Mouse (Mus musculus) hindbrain, embryonic 11.5 days (tissue): Measurements from ENCODE around the gene Med12. TPM values are rescaled to one million over a fixed set of nuclear protein-coding genes. Genes with fewer than 3 reads are reported as not detected.
A peak's percentile ranks its signal among the peaks of the same experiment; 100 is the strongest.

ENCODE experiments used
- ATAC-seq: fragments of 200-750 bp; cut with Nextera tagmentation; 2 replicates; pipeline ENCODE4 v1.8.0; 2017; ENCODE audit warnings: mild to moderate bottlenecking, moderate TSS enrichment, moderate library complexity; ENCODE audit not compliant: low FRiP score
- DNase-seq: peaks from one replicate; pipeline ENCODE4 v3.0.0-alpha.2; 2015; ENCODE audit warnings: low spot score
- H3K27ac ChIP-seq: fragments of 300-500 bp; sonication (generic); 2 replicates; pipeline ENCODE4 v1.5.1; 2014; ENCODE audit warnings: mild to moderate bottlenecking, low read depth, low read length
- H3K27me3 ChIP-seq: fragments of 300-500 bp; sonication (generic); 2 replicates; pipeline ENCODE4 v1.6.1; 2014; ENCODE audit warnings: mild to moderate bottlenecking, low read length, moderate library complexity, mixed read lengths; ENCODE audit not compliant: control insufficient read depth, insufficient read depth
- H3K36me3 ChIP-seq: fragments of 300-500 bp; sonication (generic); 2 replicates; pipeline ENCODE4 v1.6.1; 2014; ENCODE audit warnings: mild to moderate bottlenecking, low read length, moderate library complexity, mixed read lengths; ENCODE audit not compliant: control insufficient read depth, insufficient read depth
- H3K4me1 ChIP-seq: fragments of 300-500 bp; sonication (generic); replicated peaks from 2 replicates; pipeline ENCODE4 v1.6.1; 2014; ENCODE audit warnings: low read length, mixed read lengths; ENCODE audit not compliant: control insufficient read depth, insufficient read depth
- H3K4me2 ChIP-seq: fragments of 300-500 bp; sonication (generic); replicated peaks from 2 replicates; pipeline ENCODE4 v1.6.1; 2014; ENCODE audit warnings: mild to moderate bottlenecking, low read depth, low read length
- H3K4me3 ChIP-seq: fragments of 300-500 bp; sonication (generic); 2 replicates; pipeline ENCODE4 v1.5.1; 2014; ENCODE audit warnings: low read depth, low read length
- H3K9ac ChIP-seq: fragments of 300-500 bp; sonication (generic); 2 replicates; pipeline ENCODE4 v1.6.1; 2014; ENCODE audit warnings: low read depth, low read length
- H3K9me3 ChIP-seq: fragments of 300-500 bp; sonication (generic); 2 replicates; pipeline ENCODE4 v1.6.1; 2016; ENCODE audit warnings: low read length; ENCODE audit not compliant: control insufficient read depth
- WGBS: fragments of 180-500 bp; shearing (Covaris S2); extraction: QIAGEN DNeasy Blood & Tissue Kit; methylation state at CpG from one replicate; pipeline ENCODE4 v1.1.7; 2014; 5-methylcytosine and 5-hydroxymethylcytosine counted together
- polyA plus RNA-seq: library from polyadenylated mRNA; unstranded; fragments of >200 nt; fragmentation: Nextera tagmentation; extraction: Ambion mirVana; gene quantifications from 2 replicates; pipeline ENCODE4 v1.2.1, GENCODE M21; 2014

Med12 gene
- polyA plus RNA-seq, 1 experiment from 2014 or later, result 44.3 TPM

DNA sequence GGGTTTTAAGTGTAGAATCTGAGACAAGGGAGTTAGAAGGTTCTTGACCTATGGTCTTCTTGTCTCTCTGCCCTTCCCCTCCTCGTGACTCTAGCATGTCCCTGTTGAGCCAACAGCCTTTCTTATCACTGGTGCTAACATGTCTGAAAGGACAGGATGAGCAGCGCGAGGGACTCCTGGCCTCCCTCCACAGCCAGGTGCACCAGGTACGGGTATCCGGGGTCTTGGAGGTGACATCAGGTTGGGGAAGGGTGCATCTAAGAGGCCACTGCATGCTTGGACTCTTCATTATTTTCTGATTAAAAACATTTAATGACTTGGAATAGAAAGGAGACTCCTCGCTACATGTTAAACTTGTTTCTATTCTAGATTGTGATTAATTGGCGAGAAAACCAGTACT is 15.2 kb downstream of the Med12 start:
- no peaks in the 10 kb centered on the region for H3K27me3 ChIP-seq
- no peak for ATAC-seq

GRCm38 (mm10) chrX:101290111-101290510 is 16.3 kb downstream of the Med12 start:
- no peak overlapping the region for H3K4me3 ChIP-seq
- no peak overlapping the region for H3K9ac ChIP-seq
- no peaks in the 10 kb centered on the region for H3K4me1 ChIP-seq
- WGBS, result 90% methylated on average over 10 of the region's 10 CpGs
- no peaks in the 10 kb centered on the region for H3K27me3 ChIP-seq
- no peak overlapping the region for H3K4me2 ChIP-seq
- no peaks in the 10 kb centered on the region for H3K9me3 ChIP-seq
- H3K27ac ChIP-seq, result no peak overlapping the region
- ATAC-seq, result no peak
- no peak for DNase-seq
- no peaks in the 10 kb centered on the region for H3K36me3 ChIP-seq

More for the DNA sequence above, 15.2 kb downstream of the Med12 start:
- no peak overlapping the region for H3K4me2 ChIP-seq
- no peaks in the 10 kb centered on the region for H3K9me3 ChIP-seq
- no peak overlapping the region for H3K4me3 ChIP-seq
- no peaks in the 10 kb centered on the region for H3K36me3 ChIP-seq
- H3K27ac ChIP-seq, result no peak overlapping the region
- no peaks in the 10 kb centered on the region for H3K4me1 ChIP-seq
- H3K9ac ChIP-seq, result no peak overlapping the region
- no peak for DNase-seq
- WGBS, result 88% methylated on average over 7 of the region's 7 CpGs

DNA sequence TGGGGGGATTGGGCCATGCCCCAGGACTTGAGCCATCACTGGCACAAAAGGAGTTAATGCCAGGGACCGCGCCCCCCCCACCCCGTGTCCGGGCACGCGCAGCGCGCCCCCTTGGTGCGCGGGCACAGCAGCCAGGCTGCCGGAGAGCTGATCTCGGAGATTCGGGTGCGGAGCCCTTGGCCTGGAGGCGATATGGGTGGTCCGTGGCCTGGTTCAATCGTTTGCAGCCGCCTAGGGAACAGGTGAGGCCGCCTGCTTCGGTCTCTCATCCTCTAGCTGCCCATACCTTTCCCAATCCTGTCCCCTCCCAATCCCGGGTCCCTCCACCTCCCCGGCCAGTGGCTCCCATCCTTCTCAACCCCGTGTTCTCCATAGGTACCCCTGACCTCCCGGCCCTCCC is 25.2 kb downstream of the Med12 start, which contains the start of gene Nlgn3:
Gene Nlgn3 (plus strand): TSS at position 114 of the 400 bp plus-strand sequence.
- WGBS, result 14% methylated on average over 11 of the region's 24 CpGs
- ATAC-seq, result peak; percentile 33; the same call in 1 of the 2 replicates
- peak; percentile 53 for DNase-seq
- no peaks in the 10 kb centered on the region for H3K9me3 ChIP-seq
- H3K4me2 ChIP-seq, result peak within 1 kb of the TSS; percentile 36
- H3K36me3 ChIP-seq, result peaks cover 3% of the 10 kb centered on the region; the same call in 1 of the 2 replicates
- peak within 1 kb of the TSS; percentile 58; the same call in 1 of the 2 replicates for H3K27ac ChIP-seq
- no peaks in the 10 kb centered on the region; the same call in 1 of the 2 replicates for H3K27me3 ChIP-seq
- H3K9ac ChIP-seq, result peak within 1 kb of the TSS; percentile 54
- H3K4me3 ChIP-seq, result peak within 1 kb of the TSS; percentile 40
- H3K4me1 ChIP-seq, result no peaks in the 10 kb centered on the region

DNA sequence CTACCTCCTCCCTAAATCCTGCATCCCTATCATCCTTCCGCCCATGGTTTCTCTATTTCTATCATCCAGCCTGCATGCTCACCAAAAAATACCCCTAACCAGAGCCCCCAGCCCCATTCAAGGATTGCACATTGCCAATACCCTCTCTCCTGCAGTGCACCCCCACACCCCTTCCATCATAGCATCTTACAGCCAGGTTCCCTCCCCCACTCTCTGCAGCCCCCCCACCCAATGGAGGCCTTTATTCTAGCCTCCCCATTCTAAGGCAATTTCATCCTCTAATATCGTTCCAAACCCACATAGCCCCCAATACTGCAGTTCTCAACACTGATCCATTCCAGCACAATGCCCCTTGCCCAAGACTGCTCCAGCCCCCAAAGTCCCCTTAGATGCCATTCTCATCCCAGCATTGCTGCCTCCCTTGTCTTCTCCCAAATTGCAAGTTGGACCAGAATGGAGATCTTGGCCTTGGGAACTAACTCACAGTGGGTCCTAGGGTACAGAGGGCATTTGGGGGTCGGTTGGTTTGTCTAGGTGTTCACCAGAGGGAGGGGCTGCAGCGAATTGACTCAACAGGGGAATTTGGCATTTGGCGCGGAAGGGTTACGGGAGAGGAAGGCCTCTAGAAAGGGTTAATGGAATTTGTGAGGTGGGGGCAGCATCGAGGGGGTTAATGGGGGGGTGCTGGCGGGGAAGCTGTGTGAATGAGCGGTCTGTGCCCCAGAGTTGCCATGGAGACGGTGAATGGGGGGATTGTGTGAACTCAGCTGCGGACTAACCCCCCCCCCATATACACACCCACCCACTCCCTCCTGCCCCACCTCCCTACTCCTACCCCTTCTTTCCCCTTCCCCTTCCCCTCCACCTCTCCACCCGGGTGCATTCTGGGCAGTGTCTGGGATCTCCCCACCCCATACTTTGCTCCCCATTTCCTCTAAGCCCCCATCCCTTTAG is 25.9 kb downstream of the Med12 start:
- Histone ChIP-seq H3K4me1 (no peaks in the 10 kb centered on the region), H3K4me2 (peak overlapping the region; percentile 36), H3K4me3 (peak overlapping the region; percentile 40), H3K9me3 (no peaks in the 10 kb centered on the region), H3K27me3 (no peaks in the 10 kb centered on the region; the same call in 1 of the 2 replicates), H3K27ac (peak overlapping the region; percentile 58; the same call in 1 of the 2 replicates), H3K36me3 (peaks cover 3% of the 10 kb centered on the region; the same call in 1 of the 2 replicates), H3K9ac (peak overlapping the region; percentile 54)
- ATAC-seq, result peak; percentile 76
- WGBS, result 21% methylated on average over 12 of the region's 13 CpGs
- DNase-seq, result peak; percentile 62

- peak; percentile 62; the same call in 1 of the 2 replicates for ATAC-seq
Observed at GRCm38 (mm10) chrX:101300427-101301030, 26.7 kb downstream of the Med12 start.

DNA sequence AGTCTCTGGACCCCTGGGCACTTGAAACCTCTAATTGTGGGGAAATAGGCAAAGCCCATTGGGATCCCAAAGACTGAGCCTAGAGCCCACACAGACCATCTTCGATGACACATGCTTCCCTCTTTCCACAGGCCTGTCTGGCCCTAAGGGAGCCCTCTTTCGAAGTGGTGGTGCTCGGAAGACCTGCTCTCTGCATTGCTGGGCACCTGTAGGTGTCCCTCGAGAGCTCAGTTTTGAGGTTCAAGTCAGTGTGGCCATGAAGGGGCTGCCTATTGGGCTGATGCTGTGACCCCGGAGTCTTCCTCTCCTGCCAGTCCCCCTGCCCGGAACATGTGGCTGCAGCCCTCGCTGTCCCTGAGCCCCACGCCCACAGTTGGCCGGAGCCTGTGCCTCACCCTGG is 27.8 kb downstream of the Med12 start:
- Histone ChIP-seq H3K4me1 (no peaks in the 10 kb centered on the region), H3K4me3 (no peak overlapping the region), H3K27ac (no peak overlapping the region), H3K27me3 (0 out of 2 replicates have a peak, but pooled peaks cover 2% of the 10 kb centered on the region), H3K9ac (no peak overlapping the region), H3K9me3 (no peaks in the 10 kb centered on the region), H3K36me3 (no peaks in the 10 kb centered on the region), H3K4me2 (no peak overlapping the region; the same call in 1 of the 2 replicates)
- ATAC-seq (no peak), DNase-seq (no peak)
- 73% methylated on average over 9 of the region's 9 CpGs for WGBS

More at GRCm38 (mm10) chrX:101300427-101301030, 26.7 kb downstream of the Med12 start:
- no peak for DNase-seq
- Histone ChIP-seq H3K4me1 (no peaks in the 10 kb centered on the region), H3K9ac (peak overlapping the region; percentile 53), H3K27ac (no peak overlapping the region), H3K27me3 (no peaks in the 10 kb centered on the region; the same call in 1 of the 2 replicates), H3K4me3 (peak overlapping the region; percentile 40), H3K36me3 (peaks cover 3% of the 10 kb centered on the region; the same call in 1 of the 2 replicates), H3K9me3 (no peaks in the 10 kb centered on the region), H3K4me2 (peak overlapping the region; percentile 36)
- 24% methylated on average over 13 of the region's 13 CpGs for WGBS

DNA sequence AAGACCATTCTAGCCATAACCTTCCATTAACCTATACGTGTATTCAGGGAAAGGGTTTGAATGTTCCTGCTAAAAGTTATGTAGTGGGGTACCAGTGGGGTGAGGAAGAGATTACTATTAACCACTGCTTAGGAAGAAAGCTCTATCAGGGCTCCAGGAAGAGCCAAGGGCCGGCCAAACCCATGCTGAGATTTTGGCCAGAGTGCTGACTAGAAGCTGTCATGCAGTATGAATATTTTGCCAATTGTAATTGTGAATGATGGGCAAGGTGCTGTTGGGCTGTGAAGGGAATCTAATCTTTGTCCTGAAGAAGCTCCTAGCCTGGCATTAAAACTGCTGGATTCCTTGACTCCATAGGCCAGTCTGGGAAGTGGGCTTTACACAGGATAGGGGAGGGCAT is 30.8 kb downstream of the Med12 start:
- Histone ChIP-seq H3K9me3 (no peaks in the 10 kb centered on the region), H3K27me3 (0 out of 2 replicates have a peak, but pooled peaks cover 2% of the 10 kb centered on the region), H3K4me2 (no peak overlapping the region), H3K4me3 (no peak overlapping the region), H3K9ac (no peak overlapping the region), H3K4me1 (no peaks in the 10 kb centered on the region), H3K27ac (no peak overlapping the region), H3K36me3 (no peaks in the 10 kb centered on the region)
- DNase-seq (no peak), ATAC-seq (no peak)
- 39% methylated on average over 2 of the region's 2 CpGs for WGBS

DNA sequence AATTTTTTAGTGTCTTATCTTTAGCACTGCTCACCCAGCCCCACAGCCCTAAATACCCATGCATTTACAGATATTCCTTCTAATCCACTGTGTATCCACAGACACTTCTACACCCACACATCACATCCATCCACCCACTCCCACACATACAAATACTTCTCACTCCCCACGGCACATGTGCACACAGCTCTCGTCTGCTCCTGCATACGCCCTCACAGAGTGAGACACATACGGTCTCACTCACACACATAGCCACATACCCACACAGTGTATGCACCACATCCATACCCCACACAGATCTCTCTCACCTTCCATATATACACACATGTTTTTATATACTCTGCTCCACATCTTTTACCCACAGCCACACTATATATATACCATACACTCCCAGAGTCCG is 35.5 kb downstream of the Med12 start:
- no peak for DNase-seq
- 95% methylated on average over 5 of the region's 5 CpGs for WGBS
- Histone ChIP-seq H3K27me3 (0 out of 2 replicates have a peak, but pooled peaks cover 2% of the 10 kb centered on the region), H3K9ac (no peak overlapping the region), H3K27ac (no peak overlapping the region), H3K36me3 (no peaks in the 10 kb centered on the region), H3K4me1 (no peaks in the 10 kb centered on the region), H3K9me3 (no peaks in the 10 kb centered on the region), H3K4me3 (no peak overlapping the region), H3K4me2 (no peak overlapping the region)
- ATAC-seq, result no peak
